Mouse (Mus musculus) CH12.LX (cell line): ENCODE data around the gene Ap3s2.

Experiments
- CHD2 ChIP-seq: IDR thresholded peaks from 2 replicates; pipeline ENCODE4 v1.6.1; 2011; ENCODE audit warnings: low read length, improper control_type of control experiment
- CTCF ChIP-seq, 2 experiments: IDR thresholded peaks in 1 of 2; conservative IDR thresholded peaks in 1 of 2; 2 replicates each; pipeline ENCODE4 v1.5.1; 2011 to 2012; ENCODE audit warnings: low read depth in 2 of 2, low read length in 2 of 2, improper control_type of control experiment in 1 of 2, inconsistent platforms in 1 of 2, mild to moderate bottlenecking in 1 of 2, moderate library complexity in 1 of 2
- ELF1 ChIP-seq: IDR thresholded peaks from 2 replicates; pipeline ENCODE4 v1.6.1; 2014; ENCODE audit warnings: low read depth, mild to moderate bottlenecking, inconsistent platforms, low read length, improper control_type of control experiment
- JUND ChIP-seq: conservative IDR thresholded peaks from 2 replicates; pipeline ENCODE4 v1.6.1; 2011; ENCODE audit warnings: low read depth, low read length, improper control_type of control experiment
- MAX ChIP-seq: IDR thresholded peaks from 2 replicates; pipeline ENCODE4 v1.6.1; 2011; ENCODE audit warnings: low read length, improper control_type of control experiment
- MXI1 ChIP-seq: IDR thresholded peaks from 2 replicates; pipeline ENCODE4 v1.6.1; 2011; ENCODE audit warnings: mild to moderate bottlenecking, low read depth, low read length, improper control_type of control experiment

GRCm38 (mm10) chr7:79907356-79907755, 13.1 kb downstream of the Ap3s2 start:
- TF ChIP-seq ELF1, result no peak
- TF ChIP-seq JUND, result no peak
- TF ChIP-seq MXI1, result no peak
- TF ChIP-seq MAX, result no peak
- no peak for TF ChIP-seq CTCF (conservative IDR thresholded peaks at IDR 0.05 in 1 of 2, IDR thresholded peaks at IDR 0.05 in 1 of 2; ENCODE audit: low read depth in 2 of 2, low read length in 2 of 2)
- TF ChIP-seq CHD2, result no peak
